Mouse (Mus musculus): Measurements from ENCODE around the gene Fnip2.

The Fnip2 gene

DNA sequence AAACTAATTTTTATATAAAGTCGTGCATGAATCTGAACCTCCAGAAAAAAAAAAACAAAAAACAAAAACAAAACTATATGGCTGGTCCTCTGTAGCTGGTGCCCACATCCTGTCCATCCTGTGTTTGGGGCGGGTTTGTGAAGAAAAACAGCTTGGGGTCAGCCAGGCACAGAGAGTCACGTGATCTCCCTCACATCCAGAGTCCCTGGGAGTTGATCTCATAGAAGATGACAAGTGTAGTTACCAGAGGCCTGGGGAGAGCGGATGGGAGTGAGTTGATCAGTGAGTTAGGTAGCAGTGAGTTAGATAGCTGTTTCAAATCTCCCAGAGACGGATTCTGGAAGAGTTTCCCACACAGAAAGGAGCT, 157.0 kb downstream of the Fnip2 start:
- DNase-seq = peak; percentile 11

DNA sequence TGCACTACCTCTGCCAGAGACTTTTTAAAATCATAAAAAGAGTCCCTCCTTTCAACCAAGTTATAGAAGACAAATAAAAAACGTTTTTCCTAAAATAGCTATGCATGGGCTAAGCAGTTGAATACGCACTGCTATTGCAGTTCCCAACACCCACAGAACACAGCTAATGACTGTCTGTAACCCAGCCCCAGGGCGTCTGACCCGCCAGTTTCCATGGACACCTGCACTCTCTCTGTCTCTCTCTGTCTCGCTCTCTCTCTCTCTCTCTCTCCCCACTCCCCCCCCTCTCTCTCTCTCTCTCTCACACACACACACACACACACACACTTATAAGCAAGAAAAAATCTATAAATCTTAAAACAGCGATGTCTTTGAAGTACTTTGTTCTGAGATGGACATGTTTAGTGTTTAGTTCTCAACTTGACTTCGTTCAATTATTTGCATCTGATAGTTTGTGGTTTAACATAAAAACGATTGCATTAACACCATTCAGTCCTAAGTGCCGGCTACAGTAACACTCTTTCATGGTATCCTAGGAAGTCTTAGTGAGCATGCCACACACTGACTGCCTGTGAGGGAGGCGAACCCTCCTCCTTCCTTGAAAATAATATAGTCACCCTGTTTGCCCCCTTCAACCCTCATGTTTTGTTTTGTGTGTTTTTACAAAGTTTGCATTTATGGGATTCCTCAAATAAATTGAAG, 157.5 kb downstream of the Fnip2 start:
- no peak for DNase-seq

GRCm38 (mm10) chr3:79408546-79408945, 159.1 kb downstream of the Fnip2 start:
- no peak for DNase-seq

Data from lung, postnatal 36 days (tissue).